Mouse (Mus musculus) embryonic stem cell, embryonic (primary cell): Measurements from ENCODE around the gene Lrpap1.

Experiments used
- CTCF ChIA-PET, 4 experiments: fragments of 300-600 bp in 2 of 4; fragments of 350-600 bp in 2 of 4; sonication (Branson Sonifier 250); formaldehyde crosslinking; loops; one replicate each; lab custom pipeline; 2022; ENCODE audit warnings: inconsistent platforms in 2 of 4; lab: Charles Lee
- POLR2A ChIA-PET, 4 experiments: fragments of 300-600 bp in 2 of 4; fragments of 350-600 bp in 2 of 4; sonication (Branson Sonifier 250); formaldehyde crosslinking; loops; one replicate each; lab custom pipeline; 2022; ENCODE audit warnings: antibody characterized with exemption in 4 of 4, inconsistent platforms in 1 of 4; lab: Charles Lee

Lrpap1 gene

DNA sequence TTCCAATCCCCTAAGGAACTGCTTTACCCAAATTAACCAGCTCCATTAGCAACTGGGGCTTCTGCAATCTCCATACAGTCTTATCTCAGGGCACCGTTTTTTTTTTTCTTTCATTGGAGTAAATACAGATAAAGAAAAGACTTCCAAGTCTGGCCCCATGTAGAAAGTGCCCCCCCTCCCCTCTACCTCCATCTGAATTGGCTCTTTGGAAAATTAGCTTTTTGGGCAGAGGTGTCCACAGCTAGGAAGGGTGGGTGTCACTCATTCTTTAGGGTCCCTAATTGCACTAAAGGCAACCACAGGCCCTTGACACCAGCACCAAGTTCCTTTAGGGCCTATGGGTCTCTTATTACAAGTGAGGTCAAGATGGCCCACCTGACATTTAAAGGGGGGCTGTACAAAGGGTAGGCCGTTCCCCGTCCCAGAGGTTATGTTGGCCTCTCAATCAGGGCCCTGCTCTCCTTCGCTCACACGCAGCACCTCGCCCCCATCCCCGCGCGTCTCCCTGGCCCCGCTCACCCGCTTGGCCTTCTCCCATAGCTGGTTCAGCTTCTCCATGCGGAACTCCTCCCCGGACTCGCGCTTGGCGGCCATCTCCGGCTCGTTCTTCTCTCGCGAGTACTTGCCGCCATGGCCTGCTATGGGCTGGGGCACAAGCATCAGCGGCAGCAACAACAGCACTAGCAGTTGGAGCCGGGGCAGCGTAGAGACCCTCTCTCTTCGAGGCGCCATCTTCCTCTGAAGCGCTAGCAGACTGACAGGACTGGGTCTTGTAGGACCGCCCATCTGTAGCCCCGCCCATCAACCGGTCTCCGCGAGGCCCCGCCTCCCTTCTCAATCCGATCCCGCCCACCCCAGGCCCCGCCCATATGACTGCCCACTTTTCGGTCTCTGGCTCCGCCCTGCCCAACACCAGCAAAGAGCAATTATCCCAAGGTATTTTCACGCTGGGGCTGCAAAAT lies at the start of gene Lrpap1:
Gene Lrpap1 (minus strand): TSS at position 807 of the 962 bp plus-strand sequence.
- ChIA-PET POLR2A (interaction anchor here (0.5 to 11.9 kb wide), 135 partner anchors 8 to 1984 kb away, joined by 3 to 174 read pairs (median 4); partner anchors contain the start of genes Grk4 (in 3 of the 4), Nop14 (in 3 of the 4), Rgs12 (in 3 of the 4) and Dok7 (in 2 of the 4)), CTCF (interaction anchor here (0.6 to 2.6 kb wide), 18 partner anchors 11 to 1331 kb away, joined by 3 to 12 read pairs (median 4); partner anchors contain the start of genes Grk4 (in 1 of the 4), Nop14 (in 1 of the 4) and Rgs12 (in 1 of the 4))

DNA sequence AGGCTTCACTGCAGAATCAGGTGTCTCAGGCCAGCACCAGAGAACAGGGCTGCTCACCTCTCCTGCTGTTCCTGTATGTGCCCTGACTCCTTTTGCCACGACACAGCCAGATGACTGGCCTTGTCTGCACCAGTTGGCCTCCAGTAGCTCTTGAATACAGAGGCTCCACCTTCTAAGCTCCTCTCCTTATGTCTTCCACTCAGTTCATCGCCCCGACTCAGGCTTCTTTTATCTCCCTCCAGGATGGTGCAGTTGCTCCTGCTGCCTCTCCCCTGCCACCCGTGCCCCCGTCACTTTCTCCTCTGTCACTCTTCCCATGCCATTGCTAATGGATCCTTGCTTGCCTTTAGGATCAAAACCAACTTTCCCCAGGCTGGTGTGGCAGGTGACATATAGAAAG lies 44.4 kb upstream of the Lrpap1 start:
- ChIA-PET POLR2A (no interaction called here), CTCF (no interaction called here)

- ChIA-PET POLR2A (no interaction called here), CTCF (interaction anchor here in 1 of 4 experiments (0.6 kb wide), 1 partner anchor 312 kb away, joined by 3 read pairs; no protein-coding TSS in a partner anchor)
These were observed 44.0 kb upstream of the Lrpap1 start for GRCm38 (mm10) chr5:35149526-35149925.

- ChIA-PET CTCF (interaction anchor here in 2 of 4 experiments (0.6 to 1.0 kb wide), 2 partner anchors 17 to 214 kb away, joined by 3 to 5 read pairs; no protein-coding TSS in a partner anchor), POLR2A (no interaction called here)
These were observed 42.6 kb upstream of the Lrpap1 start for GRCm38 (mm10) chr5:35147963-35148767.

- CTCF ChIA-PET = no interaction called here
- POLR2A ChIA-PET = interaction anchor here in 2 of 4 experiments (0.6 to 0.8 kb wide), 4 partner anchors 42 to 299 kb away, joined by 3 to 5 read pairs (median 3); partner anchors contain the start of gene Lrpap1 (in 1 of the 2)
These were observed 41.8 kb upstream of the Lrpap1 start for GRCm38 (mm10) chr5:35147155-35147962.

DNA sequence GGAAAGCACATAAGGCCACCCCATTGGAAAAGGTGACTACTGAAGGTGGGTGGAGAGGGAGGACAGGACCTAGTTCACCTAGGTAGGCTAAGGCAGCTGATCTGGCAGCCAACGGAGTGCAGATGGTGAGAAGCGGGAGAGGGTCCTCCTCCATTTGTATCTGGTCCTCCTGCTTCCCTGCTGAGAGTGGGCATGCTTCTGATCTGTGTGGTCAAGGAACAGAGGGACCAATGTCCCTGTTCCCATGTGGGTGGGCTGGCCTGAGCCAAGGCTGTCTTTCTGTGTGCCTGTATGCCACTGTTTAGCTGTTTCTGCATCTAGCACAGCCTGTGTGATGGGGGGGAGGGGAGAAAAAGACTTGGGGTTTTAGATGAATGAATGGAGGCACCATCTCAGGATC lies 41.2 kb upstream of the Lrpap1 start:
- ChIA-PET CTCF (interaction anchor here in 1 of 4 experiments (0.5 kb wide), 1 partner anchor 222 kb away, joined by 3 read pairs; no protein-coding TSS in a partner anchor), POLR2A (interaction anchor here in 1 of 4 experiments (0.6 to 0.8 kb wide), 2 partner anchors 41 to 89 kb away, joined by 3 to 5 read pairs; partner anchors contain the start of gene Lrpap1)

DNA sequence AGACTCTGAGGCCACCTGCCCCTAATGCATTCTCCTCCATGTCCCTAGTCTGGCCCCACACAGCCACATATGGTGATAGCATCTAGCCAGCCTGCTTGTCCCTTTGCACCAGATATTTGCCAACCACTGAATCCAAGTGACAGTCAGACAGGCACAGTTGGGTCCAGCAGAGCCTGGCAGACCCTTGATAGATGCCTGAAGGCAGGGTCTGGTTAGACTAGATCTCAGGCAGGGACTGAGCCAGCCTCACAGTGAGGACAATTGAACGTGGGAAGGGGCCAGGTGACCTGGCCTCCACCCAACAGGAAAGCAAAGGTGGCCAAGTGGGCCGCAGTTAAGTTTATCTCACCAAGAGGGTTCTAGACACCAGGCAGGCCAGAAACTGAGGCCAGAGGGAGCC lies 39.1 kb upstream of the Lrpap1 start:
- ChIA-PET POLR2A (interaction anchor here in 1 of 4 experiments (3.5 kb wide), 1 partner anchor 40 kb away, joined by 13 read pairs; the partner anchor contains the start of gene Lrpap1), CTCF (interaction anchor here in 2 of 4 experiments (0.5 to 2.0 kb wide), 2 partner anchors 13 to 169 kb away, joined by 3 to 12 read pairs; no protein-coding TSS in a partner anchor)

DNA sequence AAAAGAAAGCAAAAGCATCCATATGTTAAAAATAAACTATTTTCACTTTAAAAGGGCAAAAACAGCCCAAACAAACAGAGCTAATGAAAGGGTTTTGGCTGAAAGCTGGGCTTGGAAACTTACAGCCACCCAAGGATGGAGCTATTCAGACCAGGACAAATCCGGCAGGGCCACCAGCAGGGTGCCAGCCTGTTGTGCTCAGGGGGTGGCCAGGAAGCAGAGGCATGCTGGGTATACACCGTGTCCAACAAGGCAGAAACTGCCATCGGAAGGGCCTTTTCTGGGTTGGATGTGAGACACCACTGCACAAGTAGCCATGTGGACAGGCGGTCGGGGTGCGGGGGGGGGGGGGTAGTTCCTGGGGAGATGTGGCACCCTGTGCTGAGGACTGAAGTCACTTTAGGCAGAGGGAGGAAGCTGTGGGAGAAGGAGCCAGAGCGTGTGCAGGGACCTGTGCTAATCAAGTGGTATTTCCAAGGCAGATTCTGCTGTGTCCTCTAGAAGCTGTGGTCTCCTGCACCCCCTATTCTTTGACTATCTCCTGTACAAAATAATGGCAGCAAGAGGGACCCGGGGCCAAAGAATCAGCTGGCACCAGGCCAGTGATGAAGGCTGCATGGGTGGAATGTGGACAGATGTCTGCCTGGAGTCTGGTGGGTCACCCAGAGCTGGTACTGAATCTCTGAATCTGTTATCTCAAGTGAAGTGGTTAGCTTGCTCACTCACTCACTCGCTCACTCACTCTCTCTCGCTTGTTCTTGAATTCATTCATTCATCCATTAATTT lies 38.1 kb upstream of the Lrpap1 start:
- POLR2A ChIA-PET = interaction anchor here in 3 of 4 experiments (0.7 to 3.5 kb wide), 6 partner anchors 25 to 1552 kb away, joined by 3 to 13 read pairs (median 4); partner anchors contain the start of genes Fam193a (in 1 of the 3) and Lrpap1 (in 1 of the 3)
- CTCF ChIA-PET = interaction anchor here in 2 of 4 experiments (0.6 to 2.0 kb wide), 3 partner anchors 12 to 1131 kb away, joined by 4 to 12 read pairs (median 5); no protein-coding TSS in a partner anchor

DNA sequence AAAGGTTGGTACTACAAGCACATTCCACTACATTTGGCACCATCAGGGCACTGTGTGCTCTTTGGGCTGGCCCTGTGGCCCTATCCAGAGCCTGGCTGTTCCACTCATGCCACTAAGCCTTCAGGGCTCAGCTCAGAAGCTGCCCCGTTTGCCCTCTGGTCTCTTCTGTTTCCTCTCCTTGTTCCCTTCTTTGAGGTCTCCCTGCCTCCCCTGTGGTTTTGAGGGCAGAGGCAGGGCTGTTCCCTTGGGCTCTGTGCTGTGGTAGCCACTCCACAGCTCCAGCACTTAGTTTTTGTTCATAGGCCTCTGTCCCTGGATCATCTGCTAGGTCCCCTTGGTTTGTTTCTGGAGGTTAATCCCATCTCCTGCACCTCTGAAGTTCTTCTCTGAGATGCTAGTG lies 37.3 kb upstream of the Lrpap1 start:
- POLR2A ChIA-PET = interaction anchor here in 2 of 4 experiments (0.7 to 3.5 kb wide), 3 partner anchors 38 to 773 kb away, joined by 3 to 13 read pairs (median 5); partner anchors contain the start of genes Fam193a (in 1 of the 2) and Lrpap1 (in 1 of the 2)

GRCm38 (mm10) chr5:35141316-35141715 lies 35.8 kb upstream of the Lrpap1 start:
- CTCF ChIA-PET = no interaction called here
- POLR2A ChIA-PET = no interaction called here

More for the DNA sequence above, 37.3 kb upstream of the Lrpap1 start:
- CTCF ChIA-PET = interaction anchor here in 1 of 4 experiments (2.0 kb wide), 1 partner anchor 11 kb away, joined by 12 read pairs; no protein-coding TSS in a partner anchor

GRCm38 (mm10) chr5:35138183-35138611 lies 32.6 kb upstream of the Lrpap1 start:
- POLR2A ChIA-PET = interaction anchor here in 2 of 4 experiments (0.5 to 1.5 kb wide), 3 partner anchors 33 to 1196 kb away, joined by 4 to 9 read pairs (median 4); partner anchors contain the start of gene Lrpap1 (in 1 of the 2)

DNA sequence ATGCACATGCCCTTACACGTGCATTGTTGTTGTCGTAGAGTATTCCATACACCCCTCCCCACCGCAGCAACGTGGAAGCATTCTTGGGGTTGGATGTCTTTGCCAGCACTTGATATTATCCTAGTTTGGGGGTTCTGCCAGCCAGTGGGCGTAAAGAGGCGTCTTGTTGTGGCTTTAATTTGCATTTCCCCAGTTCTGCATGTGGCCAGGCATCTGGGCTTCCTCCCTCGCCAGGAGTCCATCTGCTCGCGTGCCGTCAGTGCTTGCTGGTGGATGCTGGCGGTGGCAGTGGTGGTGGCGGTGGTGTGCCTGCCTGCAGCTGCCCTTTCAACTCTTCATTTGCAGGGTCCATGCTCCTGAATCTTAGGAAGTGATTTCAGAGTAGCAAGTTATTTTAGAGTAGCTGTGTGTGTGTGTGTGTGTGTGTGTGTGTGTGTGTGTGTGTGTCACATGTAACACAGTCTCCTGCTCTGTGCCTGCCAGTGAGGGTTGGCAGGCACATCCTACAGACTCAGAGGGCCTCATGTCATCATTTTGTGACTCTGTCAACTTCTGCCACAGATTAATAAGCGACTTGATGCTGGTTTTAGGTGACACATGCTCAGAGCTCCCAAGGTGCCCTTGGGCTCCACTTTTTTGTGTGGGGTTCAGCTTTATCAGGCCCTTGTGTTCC lies 32.1 kb upstream of the Lrpap1 start:
- ChIA-PET CTCF (interaction anchor here in 1 of 4 experiments (0.5 kb wide), 1 partner anchor 50 kb away, joined by 3 read pairs; no protein-coding TSS in a partner anchor), POLR2A (interaction anchor here in 2 of 4 experiments (0.5 to 1.5 kb wide), 2 partner anchors 33 to 1197 kb away, joined by 4 read pairs; no protein-coding TSS in a partner anchor)

More at GRCm38 (mm10) chr5:35138183-35138611, 32.6 kb upstream of the Lrpap1 start:
- CTCF ChIA-PET = interaction anchor here in 1 of 4 experiments (0.5 kb wide), 1 partner anchor 50 kb away, joined by 3 read pairs; no protein-coding TSS in a partner anchor

DNA sequence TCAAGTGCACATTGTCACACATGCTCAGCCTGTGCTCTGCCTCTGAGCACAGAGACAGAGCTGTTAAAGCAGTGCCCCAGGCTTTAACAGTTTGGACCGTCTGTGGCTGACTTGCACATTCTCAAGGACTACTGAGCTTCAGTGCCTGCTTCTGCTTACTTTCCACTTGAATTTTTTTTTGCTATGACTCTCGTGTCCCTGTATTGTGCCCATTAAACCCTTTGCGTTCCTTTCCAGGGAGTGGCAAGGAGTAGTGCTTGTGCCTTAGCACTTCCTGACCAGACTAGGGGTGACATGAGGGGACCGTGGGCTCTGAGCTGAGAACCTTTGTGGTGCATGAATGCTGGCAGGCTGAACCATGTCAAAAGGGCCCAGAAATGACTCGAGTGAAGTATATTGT lies 30.3 kb upstream of the Lrpap1 start:
- POLR2A ChIA-PET = interaction anchor here (0.5 to 21.5 kb wide), 5 partner anchors 31 to 745 kb away, joined by 3 to 174 read pairs (median 9); partner anchors contain the start of gene Lrpap1 (in 1 of the 4)
- CTCF ChIA-PET = interaction anchor here in 2 of 4 experiments (0.8 to 0.9 kb wide), 2 partner anchors 31 to 226 kb away, joined by 3 to 7 read pairs; no protein-coding TSS in a partner anchor

GRCm38 (mm10) chr5:35134286-35134685 lies 28.7 kb upstream of the Lrpap1 start:
- CTCF ChIA-PET = no interaction called here
- POLR2A ChIA-PET = interaction anchor here in 3 of 4 experiments (1.2 to 21.5 kb wide), 3 partner anchors 28 to 32 kb away, joined by 7 to 174 read pairs (median 20); partner anchors contain the start of gene Lrpap1 (in 2 of the 3)

GRCm38 (mm10) chr5:35133468-35133867 lies 27.9 kb upstream of the Lrpap1 start:
- POLR2A ChIA-PET = interaction anchor here in 3 of 4 experiments (1.2 to 21.5 kb wide), 3 partner anchors 28 to 31 kb away, joined by 7 to 174 read pairs (median 20); partner anchors contain the start of gene Lrpap1 (in 2 of the 3)
- CTCF ChIA-PET = interaction anchor here in 2 of 4 experiments (0.6 to 1.0 kb wide), 2 partner anchors 242 to 245 kb away, joined by 3 read pairs; no protein-coding TSS in a partner anchor
